Mouse (Mus musculus) brain, embryonic 14.5 days (tissue): ENCODE results near the gene Nln. TPM values are rescaled to one million over a fixed set of nuclear protein-coding genes. Genes with fewer than 3 reads are reported as not detected.
A peak's percentile ranks its signal among the peaks of the same experiment; 100 is the strongest.

Experiments used
- DNase-seq: peaks from one replicate; pipeline ENCODE4 v3.0.0-alpha.2; 2011; ENCODE audit warnings: low read depth
- CTCF ChIP-seq: fragments of 200-500 bp; IDR thresholded peaks from 2 replicates; pipeline ENCODE4 v1.5.1; 2012; ENCODE audit warnings: inconsistent platforms, mild to moderate bottlenecking, moderate library complexity, borderline replicate concordance; ENCODE audit not compliant: insufficient read depth, insufficient read length; ENCODE audit errors: extremely low read depth
- POLR2A ChIP-seq: fragments of 200-500 bp; IDR thresholded peaks from 2 replicates; pipeline ENCODE4 v1.6.1; 2012; ENCODE audit warnings: mild to moderate bottlenecking, inconsistent platforms, borderline replicate concordance; ENCODE audit not compliant: poor library complexity, insufficient read depth, insufficient read length, severe bottlenecking; ENCODE audit errors: extremely low read depth
- polyA plus RNA-seq: library from polyadenylated mRNA; depleted of rRNA; stranded (reverse); fragments of >200 nt; gene quantifications from 2 replicates; pipeline ENCODE4 v1.2.3, GENCODE M21; 2012

Nln gene
- polyA plus RNA-seq, 1 experiment, result 35.3 TPM

GRCm38 (mm10) chr13:104113782-104114181 lies 4.4 kb upstream of the Nln start:
- no peak for DNase-seq
- TF ChIP-seq POLR2A, result no peak
- TF ChIP-seq CTCF, result peak; percentile 2; the same call in 1 of the 2 replicates

GRCm38 (mm10) chr13:104112266-104112900 lies 3.0 kb upstream of the Nln start:
- DNase-seq, result peak; percentile 52
- TF ChIP-seq CTCF (no peak), POLR2A (no peak)

- TF ChIP-seq POLR2A, result no peak
- TF ChIP-seq CTCF, result no peak
- DNase-seq, result no peak
These were observed 1.1 kb upstream of the Nln start for GRCm38 (mm10) chr13:104110526-104110925.

- TF ChIP-seq POLR2A (no peak; the same call in 1 of the 2 replicates), CTCF (no peak)
- DNase-seq, result peak; percentile 81
These were observed 555 bp upstream of the Nln start for GRCm38 (mm10) chr13:104109816-104110521.

- DNase-seq, result peak; percentile 70
These were observed 645 bp downstream of the Nln start for GRCm38 (mm10) chr13:104108651-104109287.

GRCm38 (mm10) chr13:104101606-104102235 lies 7.7 kb downstream of the Nln start:
- TF ChIP-seq CTCF (no peak), POLR2A (no peak)
- DNase-seq, result no peak

More at GRCm38 (mm10) chr13:104108651-104109287, 645 bp downstream of the Nln start:
- TF ChIP-seq POLR2A (no peak), CTCF (no peak)

- DNase-seq, result no peak
- no peak for TF ChIP-seq CTCF
- no peak for TF ChIP-seq POLR2A
These were observed 9.0 kb downstream of the Nln start for GRCm38 (mm10) chr13:104100416-104100815.

GRCm38 (mm10) chr13:104097190-104097589 lies 12.2 kb downstream of the Nln start:
- no peak for DNase-seq

GRCm38 (mm10) chr13:104095955-104096354 lies 13.5 kb downstream of the Nln start:
- DNase-seq, result no peak
- TF ChIP-seq POLR2A (no peak), CTCF (no peak)

More at GRCm38 (mm10) chr13:104097190-104097589, 12.2 kb downstream of the Nln start:
- TF ChIP-seq CTCF, result no peak
- TF ChIP-seq POLR2A, result no peak

GRCm38 (mm10) chr13:104094531-104095385 lies 14.7 kb downstream of the Nln start:
- DNase-seq, result no peak
- TF ChIP-seq CTCF (no peak), POLR2A (no peak)

GRCm38 (mm10) chr13:104091734-104092133 lies 17.7 kb downstream of the Nln start:
- TF ChIP-seq POLR2A, result no peak
- no peak for TF ChIP-seq CTCF
- DNase-seq, result no peak
